Mouse (Mus musculus) hindbrain, embryonic 13.5 days (tissue): ENCODE data around the gene Olfr598. TPM values are rescaled to one million over a fixed set of nuclear protein-coding genes. Genes with fewer than 3 reads are reported as not detected.
"Not testable (repeated sequence)": the region's sequence is repeated elsewhere in the genome, so short reads cannot be mapped to it uniquely, and the experiment has no call there.

Source experiments
- ATAC-seq: fragments of 200-750 bp; cut with Nextera tagmentation; 2 replicates; pipeline ENCODE4 v1.8.0; 2017; ENCODE audit warnings: moderate TSS enrichment; ENCODE audit not compliant: low FRiP score
- H3K27ac ChIP-seq: fragments of 300-500 bp; sonication (generic); 2 replicates; pipeline ENCODE4 v1.5.1; 2015; ENCODE audit warnings: inconsistent platforms, mild to moderate bottlenecking, moderate library complexity
- H3K27me3 ChIP-seq: fragments of 300-500 bp; sonication (generic); 2 replicates; pipeline ENCODE4 v1.6.1; 2015; ENCODE audit warnings: mild to moderate bottlenecking, inconsistent platforms
- H3K36me3 ChIP-seq: fragments of 300-500 bp; sonication (generic); 2 replicates; pipeline ENCODE4 v1.6.1; 2015; ENCODE audit warnings: mild to moderate bottlenecking, inconsistent platforms
- H3K4me1 ChIP-seq: fragments of 300-500 bp; sonication (generic); replicated peaks from 2 replicates; pipeline ENCODE4 v1.6.1; 2015; ENCODE audit warnings: inconsistent platforms
- H3K4me2 ChIP-seq: fragments of 300-500 bp; sonication (generic); 2 replicates; pipeline ENCODE4 v1.6.1; 2015; ENCODE audit warnings: inconsistent platforms, mild to moderate bottlenecking, moderate library complexity
- H3K4me3 ChIP-seq: fragments of 300-500 bp; sonication (generic); 2 replicates; pipeline ENCODE4 v1.5.1; 2015; ENCODE audit warnings: mild to moderate bottlenecking, inconsistent platforms
- H3K9ac ChIP-seq: fragments of 300-500 bp; sonication (generic); 2 replicates; pipeline ENCODE4 v1.6.1; 2015; ENCODE audit warnings: mild to moderate bottlenecking, inconsistent platforms
- H3K9me3 ChIP-seq: fragments of 300-500 bp; sonication (generic); 2 replicates; pipeline ENCODE4 v1.6.1; 2016; ENCODE audit warnings: inconsistent platforms
- WGBS: fragments of 180-500 bp; shearing (Covaris S2); methylation state at CpG from one replicate; pipeline ENCODE4 v1.1.7; 2015; 5-methylcytosine and 5-hydroxymethylcytosine counted together
- polyA plus RNA-seq: library from polyadenylated mRNA; unstranded; fragments of >200 nt; fragmentation: Nextera tagmentation; extraction: Ambion mirVana; gene quantifications from 2 replicates; pipeline ENCODE4 v1.2.1, GENCODE M21; 2015

Gene Olfr598
- polyA plus RNA-seq: not detected in 2 replicates

DNA sequence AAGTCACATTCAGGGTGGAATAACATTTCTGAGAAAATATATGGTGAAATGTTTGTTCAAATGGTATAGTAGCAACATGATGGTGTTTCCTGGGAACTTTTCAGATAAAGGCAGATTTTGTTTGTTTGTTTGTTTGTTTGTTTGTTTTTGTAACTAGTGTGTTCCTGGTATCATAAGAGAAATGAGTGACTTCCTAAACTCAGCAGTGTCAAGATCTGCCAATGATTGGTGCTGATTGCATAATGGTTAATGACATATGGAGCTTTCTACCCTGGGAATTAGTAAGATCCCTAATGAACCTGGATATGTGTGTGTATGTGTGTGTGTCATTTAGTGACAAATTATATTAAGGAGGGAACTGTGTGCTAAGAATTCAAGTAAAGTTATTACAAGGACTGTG is at the start of gene Olfr598:
Gene Olfr598, plus strand, starts transcription at position 301 of the 400 bp plus-strand sequence.
- H3K4me2 ChIP-seq: no peak within 1 kb of the TSS
- H3K36me3 ChIP-seq: no peaks in the 10 kb centered on the region
- H3K9ac ChIP-seq: no peak within 1 kb of the TSS
- no peak for ATAC-seq
- H3K27me3 ChIP-seq: no peaks in the 10 kb centered on the region
- H3K4me3 ChIP-seq: no peak within 1 kb of the TSS
- H3K4me1 ChIP-seq: no peaks in the 10 kb centered on the region
- no peaks in the 10 kb centered on the region for H3K9me3 ChIP-seq
- no peak within 1 kb of the TSS for H3K27ac ChIP-seq

DNA sequence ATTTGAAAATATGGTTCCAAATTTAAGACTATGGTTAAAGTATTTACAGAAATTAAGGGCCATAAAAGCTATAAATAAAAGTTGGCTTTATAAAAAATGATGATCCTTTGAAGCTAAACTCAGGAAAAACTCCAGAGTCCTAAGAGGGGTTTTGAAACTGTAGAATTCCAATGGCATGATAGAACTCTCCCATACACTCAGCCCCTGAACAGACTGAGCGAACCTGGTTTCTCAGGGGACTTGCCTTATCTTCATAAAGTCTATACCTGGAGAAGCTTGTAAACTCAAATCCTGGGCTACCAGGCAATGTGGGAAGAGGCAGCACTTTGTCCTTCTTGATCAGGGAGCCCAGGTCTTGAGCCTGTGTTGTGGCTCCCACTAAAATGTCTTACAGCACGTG is 18.0 kb upstream of the Olfr598 start, which contains the start of gene Olfr596:
Gene Olfr596, plus strand, starts transcription at position 301 of the 400 bp plus-strand sequence.
- H3K4me3 ChIP-seq, H3K27ac ChIP-seq, H3K36me3 ChIP-seq, ATAC-seq, H3K27me3 ChIP-seq, H3K9ac ChIP-seq, H3K4me1 ChIP-seq, H3K4me2 ChIP-seq, H3K9me3 ChIP-seq: not testable (repeated sequence)
- WGBS: 90% methylated on average over 2 of the region's 2 CpGs

DNA sequence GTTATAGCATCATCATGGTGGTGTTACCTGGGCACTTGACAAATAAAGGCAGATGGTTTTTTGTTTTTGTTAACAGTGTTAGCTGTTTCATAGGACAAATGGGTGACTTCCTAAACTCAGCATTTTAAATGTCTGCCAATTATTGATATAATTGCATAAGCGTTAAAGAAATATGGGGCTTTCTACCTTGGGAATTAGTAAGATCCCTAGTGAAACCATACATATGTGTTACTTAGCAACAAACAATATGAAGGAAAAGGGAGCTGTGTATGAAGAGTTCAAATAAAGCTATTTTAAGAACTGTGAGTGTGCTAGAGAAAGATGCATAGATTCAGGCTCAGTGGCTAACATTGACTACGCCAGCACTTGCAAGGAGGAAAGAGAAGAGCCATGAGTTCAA is 7.4 kb upstream of the Olfr598 start, which contains the start of gene Olfr597:
Gene Olfr597, plus strand, starts transcription at position 301 of the 400 bp plus-strand sequence.
- H3K9me3 ChIP-seq, H3K27me3 ChIP-seq, ATAC-seq, H3K4me2 ChIP-seq, H3K27ac ChIP-seq, H3K4me1 ChIP-seq, H3K4me3 ChIP-seq, H3K36me3 ChIP-seq, H3K9ac ChIP-seq: not testable (repeated sequence)
- 92% methylated on average over 2 of the region's 2 CpGs for WGBS

DNA sequence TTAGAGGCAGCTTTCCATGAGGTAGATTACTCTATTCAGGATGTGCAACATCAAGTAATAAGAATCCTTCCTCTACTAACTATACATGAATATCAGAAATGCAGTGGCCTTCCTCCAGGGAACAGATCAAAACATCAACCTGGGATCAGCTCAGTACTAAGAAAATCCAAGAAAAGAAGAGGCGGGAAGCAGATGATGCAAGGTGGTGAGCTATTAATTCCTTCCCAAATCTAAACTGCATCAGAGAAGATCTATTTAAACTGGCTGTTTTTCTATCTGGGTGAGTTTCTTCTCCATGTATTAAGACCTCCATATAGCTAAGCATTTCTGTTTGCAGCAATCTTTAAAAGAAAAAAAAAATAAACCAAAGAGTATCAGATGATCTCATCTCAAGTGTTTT is 12.2 kb downstream of the Olfr598 start, which contains the start of gene Olfr599:
Gene Olfr599, plus strand, starts transcription at position 301 of the 400 bp plus-strand sequence.
- no peak for ATAC-seq
- H3K4me1 ChIP-seq: no peaks in the 10 kb centered on the region
- no peaks in the 10 kb centered on the region for H3K9me3 ChIP-seq
- no peak within 1 kb of the TSS for H3K27ac ChIP-seq
- H3K36me3 ChIP-seq: no peaks in the 10 kb centered on the region
- no peak within 1 kb of the TSS for H3K4me3 ChIP-seq
- H3K27me3 ChIP-seq: no peaks in the 10 kb centered on the region
- H3K9ac ChIP-seq: no peak within 1 kb of the TSS
- 85% methylated on average over 1 of the region's 1 CpGs for WGBS
- no peak within 1 kb of the TSS for H3K4me2 ChIP-seq

DNA sequence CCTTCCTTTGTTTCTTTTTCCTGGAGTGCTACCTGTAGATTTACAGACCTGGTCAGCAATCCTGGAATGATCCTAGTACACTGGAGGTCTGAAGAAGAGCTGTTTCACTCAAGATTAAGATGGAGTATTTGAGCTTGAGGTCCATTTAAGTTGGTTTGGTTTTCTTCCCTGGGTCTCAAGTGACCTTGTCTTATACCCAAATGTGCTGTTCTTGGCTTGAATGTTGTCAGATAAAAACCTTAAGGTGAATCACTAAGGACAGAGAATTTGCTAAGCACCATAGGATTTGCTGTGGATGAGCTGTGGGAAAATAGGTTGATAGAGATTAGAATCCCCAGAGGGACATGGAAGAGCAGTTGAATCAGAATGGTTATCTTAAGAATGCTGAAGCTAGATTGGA is 26.2 kb downstream of the Olfr598 start, which contains the start of gene Olfr600:
Gene Olfr600, minus strand, starts transcription at position 101 of the 400 bp plus-strand sequence.
- no peaks in the 10 kb centered on the region for H3K27me3 ChIP-seq
- H3K4me1 ChIP-seq: no peaks in the 10 kb centered on the region
- H3K27ac ChIP-seq: no peak within 1 kb of the TSS
- no peak within 1 kb of the TSS for H3K4me3 ChIP-seq
- no peaks in the 10 kb centered on the region for H3K36me3 ChIP-seq
- no peak within 1 kb of the TSS for H3K4me2 ChIP-seq
- no peak for ATAC-seq
- no peaks in the 10 kb centered on the region for H3K9me3 ChIP-seq
- H3K9ac ChIP-seq: no peak within 1 kb of the TSS

DNA sequence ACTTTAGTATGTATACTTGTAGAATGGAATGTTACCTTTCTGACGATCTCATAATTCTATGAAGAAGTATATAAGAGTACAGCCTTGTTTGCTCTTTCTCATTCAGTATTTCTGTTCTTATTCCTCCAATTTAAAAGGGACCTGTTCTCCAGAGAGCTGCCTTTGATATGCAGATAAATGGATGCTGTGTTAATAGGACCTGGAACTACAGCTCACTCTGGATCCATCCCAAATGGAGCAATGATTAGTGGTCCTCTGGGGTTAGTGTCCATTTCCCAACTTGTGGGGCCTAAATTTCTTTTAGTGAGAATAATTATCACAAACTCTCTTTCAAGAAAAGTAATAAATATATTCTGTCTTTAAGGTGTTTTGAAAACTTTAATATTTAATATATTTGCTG is 39.2 kb downstream of the Olfr598 start, which contains the start of gene Olfr601:
Gene Olfr601, minus strand, starts transcription at position 101 of the 400 bp plus-strand sequence.
- no peaks in the 10 kb centered on the region for H3K9me3 ChIP-seq
- H3K27ac ChIP-seq: no peak within 1 kb of the TSS
- no peaks in the 10 kb centered on the region for H3K36me3 ChIP-seq
- no peaks in the 10 kb centered on the region for H3K27me3 ChIP-seq
- H3K4me1 ChIP-seq: no peaks in the 10 kb centered on the region
- H3K4me2 ChIP-seq: no peak within 1 kb of the TSS
- WGBS: 89% methylated on average over 1 of the region's 1 CpGs
- ATAC-seq: no peak
- no peak within 1 kb of the TSS for H3K4me3 ChIP-seq
- no peak within 1 kb of the TSS for H3K9ac ChIP-seq

Other genes with a start within 250 kb of the Olfr598 start
- not detected in 2 replicates for gene Olfr584, start 241.7 kb upstream of the Olfr598 start, polyA plus RNA-seq
- gene Olfr585, start 225.8 kb upstream of the Olfr598 start, polyA plus RNA-seq: not detected in 2 replicates
- gene Olfr586, start 197.9 kb upstream of the Olfr598 start, polyA plus RNA-seq: not detected in 2 replicates
- not detected in 2 replicates for gene Olfr588-ps1, start 182.7 kb upstream of the Olfr598 start, polyA plus RNA-seq
- gene Olfr589, start 167.2 kb upstream of the Olfr598 start, polyA plus RNA-seq: not detected in 2 replicates
- gene Olfr591, start 145.2 kb upstream of the Olfr598 start, polyA plus RNA-seq: not detected in 2 replicates
- not detected in 2 replicates for gene Olfr592, start 138.8 kb upstream of the Olfr598 start, polyA plus RNA-seq
- not detected in 2 replicates for gene Olfr593, start 111.7 kb upstream of the Olfr598 start, polyA plus RNA-seq
- gene Olfr594, start 106.6 kb upstream of the Olfr598 start, polyA plus RNA-seq: not detected in 2 replicates
- gene Usp17ld, start 71.1 kb upstream of the Olfr598 start, polyA plus RNA-seq: not detected in 2 replicates
- gene Olfr596, start 17.9 kb upstream of the Olfr598 start, polyA plus RNA-seq: not detected in 2 replicates
- not detected in 2 replicates for gene Olfr597, start 7.3 kb upstream of the Olfr598 start, polyA plus RNA-seq
- not detected in 2 replicates for gene Olfr599, start 12.3 kb downstream of the Olfr598 start, polyA plus RNA-seq
- gene Olfr600, start 26.1 kb downstream of the Olfr598 start, polyA plus RNA-seq: not detected in 2 replicates
- gene Olfr601, start 39.1 kb downstream of the Olfr598 start, polyA plus RNA-seq: not detected in 2 replicates
- not detected in 2 replicates for gene Olfr603, start 62.6 kb downstream of the Olfr598 start, polyA plus RNA-seq
- gene Usp17lc, start 91.5 kb downstream of the Olfr598 start, polyA plus RNA-seq: not detected in 2 replicates
- not detected in 2 replicates for gene Olfr605, start 121.9 kb downstream of the Olfr598 start, polyA plus RNA-seq
- not detected in 2 replicates for gene Olfr606, start 125.5 kb downstream of the Olfr598 start, polyA plus RNA-seq
- gene Olfr607, start 140.6 kb downstream of the Olfr598 start, polyA plus RNA-seq: not detected in 2 replicates
- not detected in 2 replicates for gene Olfr608, start 146.3 kb downstream of the Olfr598 start, polyA plus RNA-seq
- not detected in 2 replicates for gene Olfr609, start 174.5 kb downstream of the Olfr598 start, polyA plus RNA-seq
- gene Olfr610, start 188.6 kb downstream of the Olfr598 start, polyA plus RNA-seq: not detected in 2 replicates
- gene Olfr611, start 197.3 kb downstream of the Olfr598 start, polyA plus RNA-seq: not detected in 2 replicates
- not detected in 2 replicates for gene Olfr612, start 219.1 kb downstream of the Olfr598 start, polyA plus RNA-seq
- not detected in 2 replicates for gene Olfr613, start 224.5 kb downstream of the Olfr598 start, polyA plus RNA-seq
- gene Olfr615, start 232.5 kb downstream of the Olfr598 start, polyA plus RNA-seq: not detected in 2 replicates
- gene Olfr616, start 245.6 kb downstream of the Olfr598 start, polyA plus RNA-seq: not detected in 2 replicates
- not detected in 2 replicates for gene Olfr617, start 249.5 kb downstream of the Olfr598 start, polyA plus RNA-seq